In genomic region chr7:35584068-35584785, GRCm38 (mm10) we compare ENCODE assay signal across 8 mouse cellular contexts. TPM values are rescaled to one million over a fixed set of nuclear protein-coding genes. Genes with fewer than 3 reads are reported as not detected.
DNase-seq lines count a peak whose midpoint lies in the region; ATAC-seq lines count a peak whose summit lies in the region.

No protein-coding gene starts in this region.

- 7% methylated on average over 36 of the region's 36 CpGs for WGBS in liver, embryonic 12.5 days (ENCODE audit: insufficient replicate concordance)

- peak overlapping the region; percentile 96 for H3K4me3 ChIP-seq in liver, embryonic 12.5 days

- peaks cover 55% of the 10 kb centered on the region for H3K27me3 ChIP-seq in liver, embryonic 12.5 days (replicated peaks)

- peak; percentile 29 for DNase-seq in embryo, embryonic 10.5 days (ENCODE audit: low spot score)
- no peak for DNase-seq in embryo, embryonic 10 days (ENCODE audit: low spot score)
- DNase-seq in spleen, postnatal 4 days (ENCODE audit: low spot score in 2 of 2): peak; percentile 16 to 70
- DNase-seq in spleen, adult 12 weeks (ENCODE audit: low spot score): no peak
- no peak for DNase-seq in adrenal gland, adult (ENCODE audit: inconsistent age in 2 of 2, low spot score in 1 of 2)
- no peak for DNase-seq in MN1 (ENCODE audit: low spot score)
- DNase-seq in thymus, postnatal 14 days: no peak

- H3K36me3 ChIP-seq in liver, embryonic 12.5 days: no peaks in the 10 kb centered on the region

- H3K4me1 ChIP-seq in liver, embryonic 12.5 days: peaks cover 46% of the 10 kb centered on the region

- H3K9me3 ChIP-seq in liver, embryonic 12.5 days (replicated peaks): no peaks in the 10 kb centered on the region

- peak overlapping the region; percentile 99 for H3K4me2 ChIP-seq in liver, embryonic 12.5 days

- H3K9ac ChIP-seq in liver, embryonic 12.5 days: peak overlapping the region; percentile 91

- H3K27ac ChIP-seq in liver, embryonic 12.5 days: no peak overlapping the region

- ATAC-seq in liver, embryonic 12.5 days: no peak

RNA-seq across cellular contexts. Expression of gene Rgs9bp, which starts 1.2 kb away (rescaled TPM):
- polyA plus RNA-seq in liver, embryonic 12.5 days (2016; fragmentation: Nextera tagmentation; extraction: Ambion mirVana): 0.06 and 0.11 TPM in 2 replicates

RNA-seq across cellular contexts. Expression of gene Ankrd27, which starts 1.8 kb away (rescaled TPM):
- polyA plus RNA-seq in liver, embryonic 12.5 days (2016; fragmentation: Nextera tagmentation; extraction: Ambion mirVana): 43.1 and 45.5 TPM in 2 replicates

RNA-seq across cellular contexts. Expression of gene Nudt19, which starts 28.1 kb away (rescaled TPM):
- 99.9 and 102 TPM in 2 replicates for polyA plus RNA-seq in liver, embryonic 12.5 days (2016; fragmentation: Nextera tagmentation; extraction: Ambion mirVana)

RNA-seq across cellular contexts. Expression of gene Tdrd12, which starts 46.7 kb away (rescaled TPM):
- polyA plus RNA-seq in liver, embryonic 12.5 days (2016; fragmentation: Nextera tagmentation; extraction: Ambion mirVana): 0.30 TPM in 1 of 2 replicates, not detected in the other

Comparison
In these comparisons a context has a peak if more than half of its experiments do, and no peak if none do; other contexts are left out.
1. DNase-seq: peak in embryo, embryonic 10.5 days (single experiment) and spleen, postnatal 4 days (2 of 2); none in embryo, embryonic 10 days (single experiment), spleen, adult 12 weeks (single experiment), adrenal gland, adult (0 of 2), MN1 (single experiment) and thymus, postnatal 14 days (single experiment).